ENCODE assay signal across 9 mouse cellular contexts in the genomic region with DNA sequence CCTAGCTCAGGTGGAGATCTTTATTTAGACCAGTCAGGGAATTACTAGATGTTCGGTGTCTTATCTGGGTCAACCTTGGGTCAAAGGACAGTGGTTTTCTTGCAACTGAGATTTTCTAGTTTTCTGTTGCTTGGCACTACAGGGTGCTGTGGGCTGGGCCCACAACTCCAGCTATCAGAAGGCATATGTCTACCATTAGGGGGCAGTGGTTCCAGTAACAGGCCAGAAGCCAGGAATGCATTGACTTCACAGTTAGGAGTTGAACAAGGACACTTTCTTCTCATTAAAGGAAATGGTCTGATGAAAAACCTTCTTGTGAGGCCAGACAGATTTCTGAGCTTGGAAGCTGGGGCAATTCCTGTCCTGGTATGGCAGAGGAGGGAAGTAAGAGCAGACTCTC. TPM values are rescaled to one million over a fixed set of nuclear protein-coding genes. Genes with fewer than 3 reads are reported as not detected.
DNase-seq lines count a peak whose midpoint lies in the region; ATAC-seq lines count a peak whose summit lies in the region.
"Had no signal": no experiment of that assay in that cellular context is flagged by ENCODE, and none has a peak within 500 bp of the region (broad histone marks: within the 10 kb centered on the region; RNA-seq: fewer than 3 reads in every experiment).

No protein-coding gene starts in this region.

- no peak for ATAC-seq in kidney, embryonic 14.5 days (ENCODE audit: low FRiP score, low TSS enrichment)
- no peak for ATAC-seq in neural tube, embryonic 15.5 days (ENCODE audit: low FRiP score)

- H3K27ac ChIP-seq in kidney, embryonic 14.5 days (ENCODE audit: low read depth, low read length), result no peak overlapping the region
- H3K27ac ChIP-seq in neural tube, embryonic 15.5 days (replicated peaks), result no peak overlapping the region

- DNase-seq in cerebellum, adult 18-20 months, result peak; percentile 40 to 43
- no peak for DNase-seq in cerebellum, postnatal 36 days
- DNase-seq in kidney, postnatal 36 days, result peak; percentile 33 to 44
- peak; percentile 50 for DNase-seq in adipocyte (ENCODE audit: low spot score)
- DNase-seq in lung, postnatal 14 days, result peak; percentile 37
- DNase-seq in ovary, postnatal 14 days (ENCODE audit: low spot score), result no peak

- no peaks in the 10 kb centered on the region for H3K27me3 ChIP-seq in kidney, embryonic 14.5 days (ENCODE audit: control insufficient read depth, insufficient read depth, low read length)
- H3K27me3 ChIP-seq in neural tube, embryonic 15.5 days (replicated peaks), result no peaks in the 10 kb centered on the region

- no peak overlapping the region for H3K9ac ChIP-seq in kidney, embryonic 14.5 days (ENCODE audit: low read depth, low read length)
- no peak overlapping the region for H3K9ac ChIP-seq in neural tube, embryonic 15.5 days (replicated peaks)

- H3K4me2 ChIP-seq in kidney, embryonic 14.5 days (replicated peaks; ENCODE audit: low read depth, low read length), result no peak overlapping the region
- H3K4me2 ChIP-seq in neural tube, embryonic 15.5 days, result no peak overlapping the region

- WGBS in kidney, embryonic 14.5 days, result 86% methylated on average over 1 of the region's 1 CpGs
- WGBS in neural tube, embryonic 15.5 days, result 85% methylated on average over 1 of the region's 1 CpGs

- H3K9me3 ChIP-seq in kidney, embryonic 14.5 days (ENCODE audit: control insufficient read depth, low read length), result no peaks in the 10 kb centered on the region
- H3K9me3 ChIP-seq in neural tube, embryonic 15.5 days (replicated peaks), result no peaks in the 10 kb centered on the region

- no peak overlapping the region for H3K4me3 ChIP-seq in kidney, embryonic 14.5 days (ENCODE audit: low read length)
- H3K4me3 ChIP-seq in neural tube, embryonic 15.5 days (replicated peaks), result no peak overlapping the region

- H3K36me3 ChIP-seq in kidney, embryonic 14.5 days (ENCODE audit: control insufficient read depth, insufficient read depth, low read length), result peaks cover 21% of the 10 kb centered on the region
- peaks cover 12% of the 10 kb centered on the region for H3K36me3 ChIP-seq in neural tube, embryonic 15.5 days

- 0 out of 2 replicates have a peak, but pooled peaks cover 5% of the 10 kb centered on the region for H3K4me1 ChIP-seq in kidney, embryonic 14.5 days (ENCODE audit: control insufficient read depth, insufficient read depth, low read length)
- H3K4me1 ChIP-seq in neural tube, embryonic 15.5 days, result peaks cover 7% of the 10 kb centered on the region; the same call in 1 of the 2 replicates

RNA-seq across cellular contexts. Expression of a gene that starts 30.2 kb away (rescaled TPM):
- polyA plus RNA-seq in kidney, embryonic 14.5 days (2014; fragmentation: Nextera tagmentation; extraction: Ambion mirVana), result 21.5 and 25.0 TPM in 2 replicates
- 19.9 and 20.5 TPM in 2 replicates for polyA plus RNA-seq in neural tube, embryonic 15.5 days (2015; fragmentation: Nextera tagmentation; extraction: Ambion mirVana)

RNA-seq across cellular contexts. Expression of a gene that starts 53.9 kb away (rescaled TPM):
- polyA plus RNA-seq in kidney, embryonic 14.5 days (2014; fragmentation: Nextera tagmentation; extraction: Ambion mirVana), result not detected in 2 replicates
- not detected in 2 replicates for polyA plus RNA-seq in neural tube, embryonic 15.5 days (2015; fragmentation: Nextera tagmentation; extraction: Ambion mirVana)
- polyA plus RNA-seq: stomach, embryonic 16.5 days had no signal

Comparison
In these comparisons a context has a peak if more than half of its experiments do, and no peak if none do; other contexts are left out.
1. DNase-seq: peak in cerebellum, adult 18-20 months (2 of 2), kidney, postnatal 36 days (2 of 2), adipocyte (single experiment) and lung, postnatal 14 days (single experiment); none in cerebellum, postnatal 36 days (0 of 2) and ovary, postnatal 14 days (single experiment).